ENCODE assay signal across 9 mouse cellular contexts in genomic region chr6:125084424-125084823, GRCm38 (mm10). TPM values are rescaled to one million over a fixed set of nuclear protein-coding genes. Genes with fewer than 3 reads are reported as not detected.
DNase-seq lines count a peak whose midpoint lies in the region; ATAC-seq and TF ChIP-seq lines count a peak whose summit lies in the region.
"Had no signal": no experiment of that assay in that cellular context is flagged by ENCODE, and none has a peak within 500 bp of the region (broad histone marks: within the 10 kb centered on the region; RNA-seq: fewer than 3 reads in every experiment).

No protein-coding gene starts in this region.

- no peak; the same call in 1 of the 2 replicates for ATAC-seq in kidney, embryonic 15.5 days (replicated peaks; ENCODE audit: low FRiP score)

- 4% methylated on average over 4 of the region's 4 CpGs for WGBS in kidney, embryonic 15.5 days

- H3K27ac ChIP-seq in gastrocnemius, adult 2 months = no peak overlapping the region; the same call in 1 of the 2 replicates
- 0 out of 2 replicates have a peak overlapping the region, but pooled peaks have one; percentile 18 for H3K27ac ChIP-seq in kidney, embryonic 15.5 days
- H3K27ac ChIP-seq: liver, embryonic 15.5 days had no signal

- H3K4me3 ChIP-seq in gastrocnemius, adult 2 months = no peak overlapping the region
- no peak overlapping the region for H3K4me3 ChIP-seq in kidney, embryonic 15.5 days (replicated peaks)
- H3K4me3 ChIP-seq: liver, embryonic 15.5 days had no signal

- intact Hi-C loops in gastrocnemius, adult 2 months (cut with DNase I) = loop anchor here (1.0 to 5.0 kb wide), 3 partner anchors 38 to 182 kb away; no protein-coding TSS in a partner anchor

- no peak overlapping the region for H3K4me2 ChIP-seq in kidney, embryonic 15.5 days
- H3K4me2 ChIP-seq: liver, embryonic 15.5 days had no signal

- H3K4me1 ChIP-seq in kidney, embryonic 15.5 days = peaks cover 23% of the 10 kb centered on the region

- DNase-seq in gastrocnemius, adult 18-20 months (ENCODE audit: low spot score) = peak; percentile 69
- DNase-seq in gastrocnemius, postnatal 25 days = no peak
- DNase-seq in ES-CJ7 (ENCODE audit: low read depth, low spot score) = peak; percentile 89
- DNase-seq in cerebellum, postnatal 14 days = peak; percentile 82
- DNase-seq in gastrocnemius, adult 2 months = peak; percentile 45
- DNase-seq in lung, adult 18-20 months = peak; percentile 46 to 65
- DNase-seq in right cerebral cortex, postnatal 4 days = peak; percentile 39

- no peak overlapping the region for H3K9ac ChIP-seq in kidney, embryonic 15.5 days
- H3K9ac ChIP-seq: liver, embryonic 15.5 days had no signal

- H3K36me3 ChIP-seq in kidney, embryonic 15.5 days = no peaks in the 10 kb centered on the region
- H3K36me3 ChIP-seq: liver, embryonic 15.5 days had no signal

- H3K9me3 ChIP-seq in kidney, embryonic 15.5 days (replicated peaks) = no peaks in the 10 kb centered on the region
- H3K9me3 ChIP-seq: liver, embryonic 15.5 days had no signal

- peak; percentile 87 for TF ChIP-seq CTCF in gastrocnemius, adult 2 months (IDR thresholded peaks at IDR 0.05)

- no peaks in the 10 kb centered on the region for H3K27me3 ChIP-seq in kidney, embryonic 15.5 days
- H3K27me3 ChIP-seq: liver, embryonic 15.5 days had no signal

RNA-seq across cellular contexts. Expression of gene Chd4, which starts 11.4 kb away (rescaled TPM):
- total RNA-seq in gastrocnemius, adult 18-20 months (2021) = 10 to 100 TPM; 64.1 to 70.6 TPM
- 10 to 100 TPM; 67.8 to 72.6 TPM for total RNA-seq in gastrocnemius, postnatal 25 days (2021)
- total RNA-seq in gastrocnemius, adult 2 months (2021) = 10 to 100 TPM; 68.8 to 71.2 TPM
- 99.2 and 100 TPM in 2 replicates for polyA plus RNA-seq in kidney, embryonic 15.5 days (2015; fragmentation: Nextera tagmentation; extraction: Ambion mirVana)

RNA-seq across cellular contexts. Expression of gene Lpar5, which starts 16.7 kb away (rescaled TPM):
- total RNA-seq in gastrocnemius, adult 18-20 months (2021) = not detected
- not detected for total RNA-seq in gastrocnemius, postnatal 25 days (2021)
- total RNA-seq in gastrocnemius, adult 2 months (2021) = not detected
- polyA plus RNA-seq in kidney, embryonic 15.5 days (2015; fragmentation: Nextera tagmentation; extraction: Ambion mirVana) = 0.33 and 0.55 TPM in 2 replicates

RNA-seq across cellular contexts. Expression of gene Acrbp, which starts 34.9 kb away (rescaled TPM):
- 1 to 10 TPM; 2.0 to 2.4 TPM for total RNA-seq in gastrocnemius, adult 18-20 months (2021)
- total RNA-seq in gastrocnemius, postnatal 25 days (2021) = 1 to 10 TPM; 1.1 to 1.9 TPM
- total RNA-seq in gastrocnemius, adult 2 months (2021) = 1 to 10 TPM; 2.4 to 4.5 TPM
- 14.4 and 15.4 TPM in 2 replicates for polyA plus RNA-seq in kidney, embryonic 15.5 days (2015; fragmentation: Nextera tagmentation; extraction: Ambion mirVana)

RNA-seq across cellular contexts. Expression of gene Ing4, which starts 44.9 kb away (rescaled TPM):
- total RNA-seq in gastrocnemius, adult 18-20 months (2021) = 10 to 100 TPM; 22.0 to 23.2 TPM
- 10 to 100 TPM; 24.2 to 29.1 TPM for total RNA-seq in gastrocnemius, postnatal 25 days (2021)
- total RNA-seq in gastrocnemius, adult 2 months (2021) = 10 to 100 TPM; 26.8 to 28.3 TPM
- polyA plus RNA-seq in kidney, embryonic 15.5 days (2015; fragmentation: Nextera tagmentation; extraction: Ambion mirVana) = 135 and 138 TPM in 2 replicates

RNA-seq across cellular contexts. Expression of gene Nop2, which starts 47.3 kb away (rescaled TPM):
- 10 to 100 TPM; 16.3 to 17.7 TPM for total RNA-seq in gastrocnemius, adult 18-20 months (2021)
- 10 to 100 TPM; 14.6 to 18.6 TPM for total RNA-seq in gastrocnemius, postnatal 25 days (2021)
- total RNA-seq in gastrocnemius, adult 2 months (2021) = 10 to 100 TPM; 17.9 to 18.1 TPM
- 65.0 and 69.0 TPM in 2 replicates for polyA plus RNA-seq in kidney, embryonic 15.5 days (2015; fragmentation: Nextera tagmentation; extraction: Ambion mirVana)
